Mouse (Mus musculus) heart, postnatal 10 days (tissue): ENCODE data around the gene Rab1a. TPM values are rescaled to one million over a fixed set of nuclear protein-coding genes. Genes with fewer than 3 reads are reported as not detected.

Source experiments
- DNase-seq, 2 experiments: peaks; one replicate each; pipeline ENCODE4 v3.0.0; 2021
- intact Hi-C: fragments of 180-260 bp; cut with DNase I; formaldehyde crosslinking; loops from one replicate; pipeline ENCODE4 v1.15.1; 2025
- total RNA-seq, 2 experiments: library from RNA; stranded (reverse); gene quantifications; 2 replicates each; pipeline ENCODE4 v1.2.3; 2021

Gene Rab1a
- total RNA-seq, 2 experiments from 2014 or later = 163 to 167 TPM

- intact Hi-C loops = loop anchor here (5.0 to 10.0 kb wide), 3 partner anchors 32 to 420 kb away; no protein-coding TSS in a partner anchor
- DNase-seq = no peak
Measured at GRCm38 (mm10) chr11:20244336-20245290, 43.4 kb downstream of the Rab1a start.

GRCm38 (mm10) chr11:20245316-20245715 lies 44.1 kb downstream of the Rab1a start:
- DNase-seq = no peak
- intact Hi-C loops = loop anchor here (5.0 to 10.0 kb wide), 3 partner anchors 33 to 421 kb away; no protein-coding TSS in a partner anchor

- intact Hi-C loops = loop anchor here (5.0 to 10.0 kb wide), 3 partner anchors 34 to 422 kb away; no protein-coding TSS in a partner anchor
- DNase-seq = no peak
Measured at GRCm38 (mm10) chr11:20246616-20247015, 45.4 kb downstream of the Rab1a start.

- no peak for DNase-seq
- intact Hi-C loops = loop anchor here (5.0 to 10.0 kb wide), 3 partner anchors 35 to 422 kb away; no protein-coding TSS in a partner anchor
Measured at GRCm38 (mm10) chr11:20247146-20247855, 46.1 kb downstream of the Rab1a start.

- peak; percentile 38 to 47 for DNase-seq
- intact Hi-C loops = loop anchor here (5.0 to 10.0 kb wide), 3 partner anchors 36 to 423 kb away; no protein-coding TSS in a partner anchor
Measured at GRCm38 (mm10) chr11:20248277-20248676, 47.0 kb downstream of the Rab1a start.

GRCm38 (mm10) chr11:20248840-20249239 lies 47.6 kb downstream of the Rab1a start:
- DNase-seq = no peak
- intact Hi-C loops = loop anchor here (5.0 to 10.0 kb wide), 3 partner anchors 37 to 424 kb away; no protein-coding TSS in a partner anchor

DNA sequence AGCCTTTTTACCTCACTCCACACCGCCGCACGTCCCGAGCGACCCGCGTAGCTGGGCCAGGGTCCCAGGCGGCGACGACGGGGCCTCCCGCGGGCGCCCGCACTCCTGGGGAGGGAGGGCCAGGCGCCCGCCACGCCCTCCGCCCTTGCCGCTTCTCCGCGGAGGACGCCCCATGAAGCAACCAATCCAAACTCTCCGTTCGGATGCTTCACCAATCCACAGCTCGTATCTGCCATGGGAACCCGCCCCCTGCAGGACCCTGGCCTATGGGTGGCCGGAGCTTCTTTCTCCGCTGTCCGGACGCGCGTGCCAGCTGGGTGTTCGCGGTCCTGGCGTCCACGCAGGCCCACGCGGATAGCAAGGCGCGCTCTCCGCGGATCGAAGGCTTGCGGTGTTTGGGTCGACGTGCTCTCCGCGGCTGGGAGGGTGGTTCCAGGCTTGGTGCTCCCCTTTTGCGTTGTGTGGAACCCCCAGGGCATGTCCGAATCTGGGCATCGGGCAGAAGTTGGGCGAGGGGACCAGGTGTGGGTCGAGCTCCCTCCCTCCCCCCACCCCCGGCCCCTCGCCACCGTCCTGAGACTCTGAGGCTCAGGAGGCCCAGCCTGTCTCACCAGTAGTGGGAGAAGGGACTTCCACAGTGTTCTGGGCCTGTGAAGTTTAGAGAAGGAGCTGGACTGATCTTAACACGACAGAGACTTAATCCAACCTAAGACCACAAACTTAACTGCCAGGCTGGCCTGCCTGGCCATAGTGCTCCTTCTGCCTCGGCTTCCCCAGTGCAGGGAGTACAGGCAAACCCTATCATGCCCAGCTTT lies 48.3 kb downstream of the Rab1a start, which contains the start of gene Cep68:
Gene Cep68 (minus strand): TSS at position 134 of the 815 bp plus-strand sequence.
- peak; percentile 96 to 98 for DNase-seq
- intact Hi-C loops = loop anchor here (5.0 to 10.0 kb wide), 3 partner anchors 37 to 425 kb away; no protein-coding TSS in a partner anchor

- intact Hi-C loops = no loop called here
- no peak for DNase-seq
Measured at GRCm38 (mm10) chr11:20250476-20251178, 49.4 kb downstream of the Rab1a start.

DNA sequence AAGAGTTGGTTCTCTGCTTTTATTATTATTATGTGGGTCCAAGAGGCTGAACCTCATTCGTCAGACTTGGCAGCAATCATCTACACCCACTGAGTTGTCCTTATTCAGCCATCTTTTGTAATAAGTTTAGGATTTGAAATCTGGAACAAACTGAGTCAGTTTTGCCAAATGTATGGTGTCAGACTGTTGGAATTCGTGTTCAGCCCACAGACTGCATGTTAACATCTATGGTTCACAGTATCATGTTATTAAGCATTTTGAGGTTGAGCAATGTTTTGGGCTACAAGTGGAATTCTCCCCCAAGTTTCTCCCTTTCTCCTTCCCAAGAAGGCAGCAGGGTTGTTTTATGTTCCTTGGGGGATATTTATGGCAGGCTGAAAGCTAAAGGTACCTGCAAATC lies 51.9 kb downstream of the Rab1a start:
- intact Hi-C loops = no loop called here
- DNase-seq = no peak

GRCm38 (mm10) chr11:20254791-20255190 lies 53.6 kb downstream of the Rab1a start:
- intact Hi-C loops = no loop called here

DNA sequence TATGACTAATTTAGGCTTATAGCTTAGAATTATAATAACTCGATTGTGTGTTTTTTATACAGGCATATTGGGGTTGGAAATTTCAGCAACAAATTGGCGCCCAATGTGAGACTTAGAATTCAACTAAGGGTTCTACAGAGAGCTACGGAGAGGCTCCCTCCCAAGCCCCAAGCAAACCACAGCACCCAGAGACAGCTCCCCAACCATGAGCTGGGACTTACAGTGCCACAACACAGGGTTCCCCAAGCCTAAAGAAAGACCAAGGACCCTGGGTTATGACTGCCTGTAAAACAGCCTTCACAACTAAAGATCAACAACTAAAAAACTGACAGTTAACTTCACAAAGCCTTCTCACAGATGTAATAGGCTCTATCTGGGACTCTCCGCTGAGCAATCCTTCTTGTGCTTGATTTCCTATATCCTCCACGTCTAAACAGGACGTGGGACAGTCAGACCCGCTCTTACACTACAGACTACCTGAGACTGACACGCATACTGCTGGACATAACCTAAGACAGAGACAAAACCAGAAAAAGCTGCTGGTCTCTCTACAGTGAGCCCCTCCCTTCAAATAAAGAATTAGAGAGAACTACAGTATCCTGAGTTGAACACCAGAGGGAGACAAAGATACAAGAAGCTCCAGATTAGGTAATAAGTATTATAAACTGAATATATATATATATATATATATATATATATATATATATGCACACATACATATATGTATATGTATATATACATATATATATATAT lies 61.6 kb downstream of the Rab1a start:
- no peak for DNase-seq
- intact Hi-C loops = loop anchor here (1.0 to 5.0 kb wide), 3 partner anchors 70 to 138 kb away; partner anchors contain the start of gene Slc1a4

More at GRCm38 (mm10) chr11:20254791-20255190, 53.6 kb downstream of the Rab1a start:
- no peak for DNase-seq

GRCm38 (mm10) chr11:20269885-20270284 lies 68.7 kb downstream of the Rab1a start:
- intact Hi-C loops = no loop called here
- DNase-seq = no peak

DNA sequence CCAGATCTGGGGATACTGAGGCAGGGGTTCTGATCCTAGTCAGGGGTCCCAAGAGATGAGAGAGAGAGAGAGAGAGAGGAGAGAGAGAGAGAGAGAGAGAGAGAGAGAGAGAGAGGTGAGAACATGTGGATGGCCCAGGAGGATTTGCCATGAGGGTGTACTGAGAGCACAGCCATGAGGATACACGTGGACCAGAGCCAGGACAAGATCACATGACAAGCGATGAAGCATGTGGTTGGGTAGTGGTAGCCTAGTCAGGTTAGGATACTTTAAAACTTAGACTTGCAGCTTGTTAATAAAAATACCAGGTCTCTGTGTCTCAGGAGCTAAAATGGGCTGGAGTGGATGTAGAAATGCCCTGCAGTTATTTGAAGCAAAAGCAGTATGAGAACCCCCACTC lies 74.7 kb downstream of the Rab1a start:
- intact Hi-C loops = no loop called here
- DNase-seq = no peak

Other genes with a start within 250 kb of the Rab1a start
- 100 to 1,000 TPM in 1 of 2 experiments, 10 to 100 TPM in 1; 95.8 to 107 TPM for gene Actr2, start 88.5 kb upstream of the Rab1a start, total RNA-seq
- 10 to 100 TPM; 40.0 to 42.7 TPM for gene Cep68, start 48.0 kb downstream of the Rab1a start, total RNA-seq
- 1 to 10 TPM; 3.1 to 3.5 TPM for gene Slc1a4, start 131.3 kb downstream of the Rab1a start, total RNA-seq